Mouse (Mus musculus): ENCODE results near the gene Tnrc18. TPM values are rescaled to one million over a fixed set of nuclear protein-coding genes. Genes with fewer than 3 reads are reported as not detected.
A peak's percentile ranks its signal among the peaks of the same experiment; 100 is the strongest.

The Tnrc18 gene
- total and polyA plus RNA-seq, 2 experiments from 2014 or later, result 23.4 to 116 TPM

DNA sequence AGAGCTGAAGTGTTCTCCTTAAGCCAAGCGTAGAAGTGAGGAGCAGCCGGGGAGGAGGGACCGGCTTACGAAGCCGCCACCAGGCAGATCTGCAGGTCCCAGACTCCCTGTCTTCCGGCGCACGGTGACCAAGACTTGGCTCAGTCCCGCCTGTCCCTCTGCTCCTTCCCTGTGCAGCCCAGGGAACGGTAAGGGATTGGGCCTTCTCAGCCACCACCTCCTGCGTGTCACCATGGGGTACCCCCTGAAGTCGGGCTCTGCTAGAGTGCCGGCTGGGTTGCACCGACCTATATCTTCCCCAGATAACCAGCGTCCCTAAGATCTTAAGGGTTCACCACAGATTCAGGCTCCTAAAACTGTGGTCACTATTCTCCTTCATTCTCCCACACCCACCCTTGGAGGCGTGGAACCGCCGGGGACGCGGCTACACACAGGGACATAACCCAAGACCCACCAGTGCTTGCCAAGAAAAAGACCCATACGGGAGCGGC is 3.3 kb downstream of the Tnrc18 start:
- H3K4me2 ChIP-seq (ENCODE audit: low read depth), result peak overlapping the region; percentile 93
- DNase-seq (peak; percentile 73), ATAC-seq (no peak)
- H3K4me1 ChIP-seq (ENCODE audit: insufficient read depth), result peaks cover 29% of the 10 kb centered on the region
- H3K9me3 ChIP-seq (ENCODE audit: low read length), result no peaks in the 10 kb centered on the region
- TF ChIP-seq CTCF (IDR thresholded peaks at IDR 0.05; ENCODE audit: low read depth), result no peak
- peak overlapping the region; percentile 100 for H3K27ac ChIP-seq (ENCODE audit: low read depth, low read length)
- H3K4me3 ChIP-seq (ENCODE audit: low read depth, low read length), result peak overlapping the region; percentile 83
- whole genome bisulfite sequencing, result 0% methylated on average over 22 of the region's 22 CpGs
- H3K27me3 ChIP-seq (ENCODE audit: insufficient read depth, low read length), result no peaks in the 10 kb centered on the region
- peak overlapping the region; percentile 100 for H3K9ac ChIP-seq
- H3K36me3 ChIP-seq (ENCODE audit: insufficient read depth), result peaks cover 11% of the 10 kb centered on the region

DNA sequence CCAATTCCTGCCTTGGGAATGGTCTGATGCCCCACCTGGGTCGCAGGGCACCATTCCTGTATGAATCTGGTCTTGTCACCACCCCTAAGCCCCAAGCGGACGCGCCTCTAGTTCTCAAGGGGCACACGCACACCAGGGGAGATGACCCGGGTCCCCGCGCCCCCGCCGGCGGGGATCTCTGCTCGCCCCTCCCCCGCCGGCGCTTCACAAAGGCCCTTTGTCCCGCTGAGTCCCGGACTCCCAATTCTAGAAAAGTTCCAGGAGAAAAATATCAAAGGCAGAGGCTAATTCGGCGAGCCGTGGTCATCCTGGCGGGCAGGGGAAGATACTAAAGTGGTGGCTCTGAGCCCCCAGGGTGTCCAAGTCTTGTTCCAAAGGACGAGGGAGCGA is 3.7 kb downstream of the Tnrc18 start:
- TF ChIP-seq CTCF (IDR thresholded peaks at IDR 0.05; ENCODE audit: low read depth), result no peak
- Histone ChIP-seq H3K9me3 (ENCODE audit: low read length) (no peaks in the 10 kb centered on the region), H3K36me3 (ENCODE audit: insufficient read depth) (peaks cover 13% of the 10 kb centered on the region), H3K4me3 (ENCODE audit: low read depth, low read length) (peak overlapping the region; percentile 83), H3K4me1 (ENCODE audit: insufficient read depth) (peaks cover 30% of the 10 kb centered on the region), H3K9ac (peak overlapping the region; percentile 100), H3K27me3 (ENCODE audit: insufficient read depth, low read length) (no peaks in the 10 kb centered on the region), H3K4me2 (ENCODE audit: low read depth) (peak overlapping the region; percentile 93), H3K27ac (ENCODE audit: low read depth, low read length) (peak overlapping the region; percentile 100)
- WGBS, result 2% methylated on average over 23 of the region's 23 CpGs
- peak; percentile 68 for DNase-seq
- ATAC-seq, result no peak

DNA sequence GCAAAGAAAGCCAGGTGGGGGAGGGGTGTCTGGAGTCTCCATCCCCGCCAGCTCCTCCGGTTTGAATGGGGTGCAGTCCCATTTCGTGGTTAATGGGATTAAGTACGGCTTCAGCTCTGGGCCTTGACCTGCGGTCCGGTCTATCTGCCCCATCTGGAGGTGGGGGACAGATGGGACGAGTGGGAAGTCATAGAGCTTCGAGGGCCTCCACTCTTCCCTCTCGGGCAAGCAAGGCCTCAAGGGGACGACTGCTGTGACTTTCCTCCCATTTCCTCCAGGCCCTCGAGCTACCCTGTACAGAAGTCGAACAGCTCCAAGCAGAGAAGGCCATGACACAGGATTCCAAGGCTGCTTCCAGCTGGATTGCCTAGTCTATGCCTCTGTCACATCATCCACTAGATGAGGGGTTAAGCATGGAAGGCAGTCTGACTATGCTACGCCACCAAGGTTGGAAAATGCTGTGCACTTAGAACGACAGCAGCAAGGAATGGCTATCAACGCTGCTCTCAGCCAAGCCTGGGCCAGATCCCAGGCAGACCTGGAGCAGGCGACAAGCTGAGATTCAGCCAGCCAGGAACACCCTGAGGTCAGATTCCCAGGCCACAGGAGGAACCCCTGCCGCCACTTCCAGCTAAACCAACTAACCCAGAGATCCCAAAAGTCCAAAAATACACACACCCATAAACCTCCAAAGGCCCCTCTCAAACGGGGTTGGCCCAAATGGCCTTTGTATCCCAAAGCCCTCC is 4.3 kb downstream of the Tnrc18 start:
- TF ChIP-seq CTCF (IDR thresholded peaks at IDR 0.05; ENCODE audit: low read depth), result no peak
- no peak for ATAC-seq
- Histone ChIP-seq H3K36me3 (ENCODE audit: insufficient read depth) (peaks cover 13% of the 10 kb centered on the region), H3K9ac (peak overlapping the region; percentile 100), H3K4me2 (ENCODE audit: low read depth) (peak overlapping the region; percentile 93), H3K4me3 (ENCODE audit: low read depth, low read length) (peak overlapping the region; percentile 83), H3K9me3 (ENCODE audit: low read length) (no peaks in the 10 kb centered on the region), H3K27me3 (ENCODE audit: insufficient read depth, low read length) (no peaks in the 10 kb centered on the region), H3K27ac (ENCODE audit: low read depth, low read length) (peak overlapping the region; percentile 100), H3K4me1 (ENCODE audit: insufficient read depth) (peaks cover 30% of the 10 kb centered on the region)
- under 1% methylated on average over 18 of the region's 18 CpGs for WGBS
- peak; percentile 66 for DNase-seq

DNA sequence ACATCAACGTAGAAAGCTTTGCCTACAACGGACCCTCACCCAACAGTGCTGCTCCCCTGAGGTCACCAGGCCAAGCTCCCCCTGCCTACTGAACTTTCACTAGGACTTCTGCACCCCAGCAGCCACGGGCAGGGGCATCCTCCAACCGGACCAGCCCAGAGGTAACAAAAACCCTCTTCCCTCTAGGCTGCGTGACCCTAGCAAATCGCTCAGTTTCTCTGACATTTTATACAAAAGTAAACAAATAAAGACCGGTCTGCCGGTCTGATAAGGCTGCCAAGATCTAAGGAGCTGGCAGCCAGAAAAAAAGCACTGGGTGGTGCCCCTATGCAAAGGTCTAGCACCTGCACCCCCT is 4.9 kb downstream of the Tnrc18 start:
- Histone ChIP-seq H3K4me1 (ENCODE audit: insufficient read depth) (peaks cover 30% of the 10 kb centered on the region), H3K9me3 (ENCODE audit: low read length) (no peaks in the 10 kb centered on the region), H3K4me3 (ENCODE audit: low read depth, low read length) (peak overlapping the region; percentile 83), H3K9ac (peak overlapping the region; percentile 100), H3K27me3 (ENCODE audit: insufficient read depth, low read length) (no peaks in the 10 kb centered on the region), H3K36me3 (ENCODE audit: insufficient read depth) (peaks cover 13% of the 10 kb centered on the region), H3K27ac (ENCODE audit: low read depth, low read length) (peak overlapping the region; percentile 100), H3K4me2 (ENCODE audit: low read depth) (peak overlapping the region; percentile 93)
- no peak for DNase-seq
- ATAC-seq, result no peak
- TF ChIP-seq CTCF (IDR thresholded peaks at IDR 0.05; ENCODE audit: low read depth), result no peak
- under 1% methylated on average over 8 of the region's 8 CpGs for WGBS

DNA sequence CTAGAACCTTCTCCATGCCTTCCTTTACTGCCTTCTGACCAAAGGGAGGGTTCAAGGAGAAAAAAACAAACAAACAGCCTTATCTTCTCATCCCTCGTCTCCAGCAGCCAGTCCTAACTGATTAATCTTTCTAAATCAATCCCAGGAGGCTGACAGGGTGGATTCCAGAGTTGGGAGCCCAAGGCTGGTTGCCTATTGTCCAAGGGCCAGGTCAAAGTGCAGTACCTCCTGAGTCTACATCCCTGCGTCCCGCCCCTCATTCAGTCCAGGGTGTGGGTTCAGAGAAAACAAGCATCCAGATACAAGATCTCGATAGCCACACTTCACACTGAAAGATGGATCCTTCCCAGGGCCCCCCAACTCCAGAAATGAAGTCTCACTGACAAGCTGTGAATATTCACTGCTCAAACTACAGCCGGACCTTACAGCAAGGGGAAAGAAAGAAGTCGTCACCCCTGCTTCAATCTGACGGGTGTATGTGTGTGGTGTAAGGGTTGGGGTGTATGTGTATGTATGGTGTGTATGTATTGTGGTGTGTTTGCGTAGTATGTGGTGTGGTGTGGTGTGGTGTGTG is 5.5 kb downstream of the Tnrc18 start:
- WGBS, result 10% methylated on average over 8 of the region's 8 CpGs
- H3K27me3 ChIP-seq (ENCODE audit: insufficient read depth, low read length), result no peaks in the 10 kb centered on the region

DNA sequence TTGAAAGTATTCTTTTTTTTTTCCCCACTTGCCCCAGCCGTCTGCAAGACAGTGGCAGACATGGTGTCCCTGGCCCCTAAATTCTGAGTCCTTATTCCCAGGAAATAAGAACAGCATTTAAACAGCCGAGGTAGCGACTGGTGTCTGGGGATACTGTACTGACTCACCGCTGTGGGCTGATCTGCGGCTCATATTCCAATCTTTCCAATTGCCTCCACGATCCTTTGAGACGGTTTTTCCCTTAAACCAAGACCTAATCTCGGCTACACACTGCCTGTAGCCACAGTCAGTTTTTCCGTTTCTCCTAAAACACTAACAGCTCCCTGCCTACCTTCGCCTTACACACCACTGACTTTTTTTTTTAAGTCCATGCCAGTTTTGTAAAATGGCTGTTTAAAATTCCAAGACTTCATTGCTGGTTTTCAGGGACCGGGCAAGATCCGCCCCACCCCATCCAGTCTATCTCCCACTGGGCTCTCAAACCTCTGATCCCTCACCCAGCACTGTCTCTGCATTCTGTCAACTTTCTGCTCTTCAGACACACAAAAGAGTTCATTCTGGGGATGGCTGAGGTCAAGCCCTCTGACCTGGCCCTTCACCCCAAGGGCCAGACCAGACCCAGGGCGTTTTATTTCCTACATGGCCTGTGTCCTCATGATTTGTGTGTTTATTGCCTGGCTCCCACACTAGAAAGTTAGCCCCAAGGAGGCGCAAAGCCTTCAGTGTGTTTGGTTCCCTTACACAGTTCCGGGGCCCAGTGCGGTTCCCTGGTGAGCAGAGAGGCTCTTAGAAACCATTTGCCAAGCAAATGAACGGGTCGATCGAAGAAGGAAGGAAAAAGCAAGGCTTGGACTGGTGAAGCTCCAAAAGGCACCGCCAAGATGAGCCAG is 6.5 kb downstream of the Tnrc18 start:
- Histone ChIP-seq H3K9me3 (ENCODE audit: low read length) (no peaks in the 10 kb centered on the region), H3K4me1 (ENCODE audit: insufficient read depth) (peaks cover 30% of the 10 kb centered on the region), H3K27me3 (ENCODE audit: insufficient read depth, low read length) (no peaks in the 10 kb centered on the region), H3K27ac (ENCODE audit: low read depth, low read length) (peak overlapping the region; percentile 100), H3K4me3 (ENCODE audit: low read depth, low read length) (peak overlapping the region; percentile 83), H3K36me3 (ENCODE audit: insufficient read depth) (peaks cover 16% of the 10 kb centered on the region), H3K4me2 (ENCODE audit: low read depth) (peak overlapping the region; percentile 93), H3K9ac (peak overlapping the region; percentile 100)
- 15% methylated on average over 20 of the region's 20 CpGs for WGBS
- DNase-seq (peak; percentile 54), ATAC-seq (no peak)
- TF ChIP-seq CTCF (IDR thresholded peaks at IDR 0.05; ENCODE audit: low read depth), result no peak

More for the DNA sequence above, 5.5 kb downstream of the Tnrc18 start:
- peaks cover 13% of the 10 kb centered on the region for H3K36me3 ChIP-seq (ENCODE audit: insufficient read depth)
- peak overlapping the region; percentile 83 for H3K4me3 ChIP-seq (ENCODE audit: low read depth, low read length)
- TF ChIP-seq CTCF (IDR thresholded peaks at IDR 0.05; ENCODE audit: low read depth), result no peak
- H3K4me1 ChIP-seq (ENCODE audit: insufficient read depth), result peaks cover 30% of the 10 kb centered on the region
- no peaks in the 10 kb centered on the region for H3K9me3 ChIP-seq (ENCODE audit: low read length)
- H3K4me2 ChIP-seq (ENCODE audit: low read depth), result peak overlapping the region; percentile 93
- no peak for DNase-seq
- ATAC-seq, result no peak
- peak overlapping the region; percentile 100 for H3K9ac ChIP-seq
- peak overlapping the region; percentile 100 for H3K27ac ChIP-seq (ENCODE audit: low read depth, low read length)
